Mouse (Mus musculus): ENCODE data around the gene Slc46a3. TPM values are rescaled to one million over a fixed set of nuclear protein-coding genes. Genes with fewer than 3 reads are reported as not detected.
A peak's percentile ranks its signal among the peaks of the same experiment; 100 is the strongest.

The Slc46a3 gene
- polyA plus RNA-seq (2012; ENCODE audit: insufficient read depth, low replicate concordance): 1.4 and 4.4 TPM in 2 replicates

DNA sequence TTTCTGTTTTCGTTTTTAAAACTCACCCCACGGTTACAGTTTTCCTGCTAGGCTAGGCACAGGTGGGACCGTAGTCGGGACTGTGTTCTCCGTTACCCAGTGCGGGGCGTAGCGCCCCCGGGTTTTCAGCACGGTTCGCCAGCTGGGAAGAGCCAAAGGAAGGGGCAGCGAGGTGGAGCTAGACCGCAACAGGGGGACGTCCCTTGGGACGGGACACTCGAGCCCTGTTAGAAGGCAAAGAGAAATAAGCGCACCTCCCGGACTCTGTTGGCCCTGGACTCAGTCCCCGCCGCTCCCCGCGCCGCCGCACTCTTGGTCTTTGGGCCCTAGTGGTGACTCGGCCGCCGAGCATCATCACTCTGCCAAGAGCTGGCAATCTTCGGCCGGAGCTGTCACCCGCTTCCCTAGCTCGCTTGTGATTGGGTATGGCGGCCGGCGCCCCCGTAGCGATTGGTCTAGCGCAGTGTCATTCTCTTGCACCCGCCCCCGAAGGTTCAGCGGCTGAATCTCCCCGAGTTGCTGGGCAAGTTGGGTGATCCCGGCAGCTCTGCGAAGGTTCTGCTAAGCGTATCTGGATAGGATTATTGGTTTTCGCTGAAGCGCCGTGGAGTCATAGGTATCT, at the start of gene Slc46a3:
Gene Slc46a3 (minus strand): TSS at position 361 of the 622 bp plus-strand sequence.
- H3K9me3 ChIP-seq: no peaks in the 10 kb centered on the region
- H3K27me3 ChIP-seq (replicated peaks): peaks cover 9% of the 10 kb centered on the region
- H3K4me1 ChIP-seq: peaks cover 44% of the 10 kb centered on the region
- peak within 1 kb of the TSS; percentile 94 for H3K4me3 ChIP-seq (replicated peaks)
- TF ChIP-seq FLI1 (IDR thresholded peaks at IDR 0.05; ENCODE audit: low read length): no peak
- peaks cover 21% of the 10 kb centered on the region for H3K36me3 ChIP-seq (replicated peaks; ENCODE audit: low read length)

DNA sequence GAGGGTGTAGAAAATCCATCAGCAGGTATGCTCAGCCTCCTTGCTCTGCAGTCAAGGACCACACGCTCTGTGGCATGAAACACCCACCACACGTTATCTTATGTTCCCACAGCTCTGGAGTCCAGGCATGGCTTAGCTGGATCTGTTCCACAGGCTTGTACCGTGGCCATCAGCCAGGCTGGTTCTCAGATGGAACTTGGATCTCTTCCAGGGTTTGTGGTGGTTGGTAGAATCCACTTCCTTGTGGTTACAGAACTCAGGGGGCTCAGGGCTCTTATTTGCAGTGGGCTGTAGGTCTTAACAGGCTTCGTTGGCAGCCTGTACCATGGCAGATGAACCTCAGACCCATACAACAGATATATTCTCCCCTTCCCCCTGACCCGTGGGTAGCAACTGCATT, 44.6 kb upstream of the Slc46a3 start:
- no peaks in the 10 kb centered on the region for H3K36me3 ChIP-seq (replicated peaks; ENCODE audit: low read length)
- H3K27me3 ChIP-seq (replicated peaks): peaks cover 18% of the 10 kb centered on the region
- H3K9me3 ChIP-seq: peaks cover 34% of the 10 kb centered on the region
- peaks cover 13% of the 10 kb centered on the region for H3K4me1 ChIP-seq
- no peak for TF ChIP-seq GATA1 (IDR thresholded peaks at IDR 0.05; ENCODE audit: borderline replicate concordance, low read length)
- TF ChIP-seq FLI1 (IDR thresholded peaks at IDR 0.05; ENCODE audit: low read length): no peak
- peak overlapping the region; percentile 12 for H3K4me3 ChIP-seq (replicated peaks)

GRCm38 (mm10) chr5:147935096-147935495, 40.5 kb upstream of the Slc46a3 start:
- H3K27me3 ChIP-seq (replicated peaks): peaks cover 2% of the 10 kb centered on the region
- no peak overlapping the region for H3K4me3 ChIP-seq (replicated peaks)
- H3K9me3 ChIP-seq: peaks cover 24% of the 10 kb centered on the region
- TF ChIP-seq FLI1 (IDR thresholded peaks at IDR 0.05; ENCODE audit: low read length) (no peak), GATA1 (IDR thresholded peaks at IDR 0.05; ENCODE audit: borderline replicate concordance, low read length) (no peak)
- peaks cover 10% of the 10 kb centered on the region for H3K4me1 ChIP-seq
- H3K36me3 ChIP-seq (replicated peaks; ENCODE audit: low read length): no peaks in the 10 kb centered on the region

GRCm38 (mm10) chr5:147928668-147929497, 34.3 kb upstream of the Slc46a3 start:
- H3K4me1 ChIP-seq: peaks cover 21% of the 10 kb centered on the region
- TF ChIP-seq GATA1 (IDR thresholded peaks at IDR 0.05; ENCODE audit: borderline replicate concordance, low read length): no peak
- TF ChIP-seq FLI1 (IDR thresholded peaks at IDR 0.05; ENCODE audit: low read length): no peak
- no peaks in the 10 kb centered on the region for H3K36me3 ChIP-seq (replicated peaks; ENCODE audit: low read length)
- H3K9me3 ChIP-seq: no peaks in the 10 kb centered on the region
- H3K27me3 ChIP-seq (replicated peaks): no peaks in the 10 kb centered on the region
- no peak overlapping the region for H3K4me3 ChIP-seq (replicated peaks)

- no peaks in the 10 kb centered on the region for H3K36me3 ChIP-seq (replicated peaks; ENCODE audit: low read length)
- H3K27me3 ChIP-seq (replicated peaks): no peaks in the 10 kb centered on the region
- H3K9me3 ChIP-seq: no peaks in the 10 kb centered on the region
- TF ChIP-seq GATA1 (IDR thresholded peaks at IDR 0.05; ENCODE audit: borderline replicate concordance, low read length): no peak
- no peak for TF ChIP-seq FLI1 (IDR thresholded peaks at IDR 0.05; ENCODE audit: low read length)
- H3K4me1 ChIP-seq: peaks cover 35% of the 10 kb centered on the region
- peak overlapping the region; percentile 38 for H3K4me3 ChIP-seq (replicated peaks)
Observed at GRCm38 (mm10) chr5:147925935-147926604, 31.5 kb upstream of the Slc46a3 start.

DNA sequence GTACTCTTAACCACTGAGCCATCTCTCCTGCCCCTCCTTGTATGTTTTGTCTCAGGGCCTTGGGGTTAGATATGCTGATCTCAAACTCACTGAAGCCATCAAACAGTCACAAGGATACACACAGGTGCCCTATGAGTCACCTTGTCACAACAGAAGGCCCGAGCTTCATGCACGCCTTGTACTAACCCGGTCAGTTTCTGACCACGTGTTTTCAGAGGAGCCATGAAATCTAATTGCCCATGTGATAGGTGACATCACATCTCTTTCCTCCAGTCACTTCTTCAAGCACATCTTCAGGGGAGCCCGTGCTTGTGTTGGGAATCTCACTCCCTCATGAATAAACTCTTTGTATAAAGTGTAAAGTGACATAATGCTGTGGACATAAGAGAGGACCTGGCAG, 30.0 kb upstream of the Slc46a3 start:
- Histone ChIP-seq H3K9me3 (no peaks in the 10 kb centered on the region), H3K4me3 (replicated peaks) (no peak overlapping the region), H3K27me3 (replicated peaks) (no peaks in the 10 kb centered on the region), H3K4me1 (peaks cover 50% of the 10 kb centered on the region), H3K36me3 (replicated peaks; ENCODE audit: low read length) (no peaks in the 10 kb centered on the region)
- no peak for TF ChIP-seq GATA1 (IDR thresholded peaks at IDR 0.05; ENCODE audit: borderline replicate concordance, low read length)
- no peak for TF ChIP-seq FLI1 (IDR thresholded peaks at IDR 0.05; ENCODE audit: low read length)

GRCm38 (mm10) chr5:147918044-147918846, 23.6 kb upstream of the Slc46a3 start:
- no peaks in the 10 kb centered on the region for H3K9me3 ChIP-seq

GRCm38 (mm10) chr5:147916171-147916570, 21.6 kb upstream of the Slc46a3 start:
- Histone ChIP-seq H3K36me3 (replicated peaks; ENCODE audit: low read length) (no peaks in the 10 kb centered on the region), H3K9me3 (peaks cover 3% of the 10 kb centered on the region), H3K27me3 (replicated peaks) (no peaks in the 10 kb centered on the region), H3K4me3 (replicated peaks) (no peak overlapping the region), H3K4me1 (peaks cover 77% of the 10 kb centered on the region)
- TF ChIP-seq GATA1 (IDR thresholded peaks at IDR 0.05; ENCODE audit: borderline replicate concordance, low read length) (no peak), FLI1 (IDR thresholded peaks at IDR 0.05; ENCODE audit: low read length) (no peak)

More at GRCm38 (mm10) chr5:147918044-147918846, 23.6 kb upstream of the Slc46a3 start:
- Histone ChIP-seq H3K36me3 (replicated peaks; ENCODE audit: low read length) (no peaks in the 10 kb centered on the region), H3K27me3 (replicated peaks) (no peaks in the 10 kb centered on the region), H3K4me3 (replicated peaks) (peak overlapping the region; percentile 89), H3K4me1 (peaks cover 78% of the 10 kb centered on the region)
- 0 out of 2 replicates have a peak, but pooled peaks have one; percentile 48 for TF ChIP-seq FLI1 (IDR thresholded peaks at IDR 0.05; ENCODE audit: low read length)
- TF ChIP-seq GATA1 (IDR thresholded peaks at IDR 0.05; ENCODE audit: borderline replicate concordance, low read length): peak; percentile 48; the same call in 1 of the 3 replicates

DNA sequence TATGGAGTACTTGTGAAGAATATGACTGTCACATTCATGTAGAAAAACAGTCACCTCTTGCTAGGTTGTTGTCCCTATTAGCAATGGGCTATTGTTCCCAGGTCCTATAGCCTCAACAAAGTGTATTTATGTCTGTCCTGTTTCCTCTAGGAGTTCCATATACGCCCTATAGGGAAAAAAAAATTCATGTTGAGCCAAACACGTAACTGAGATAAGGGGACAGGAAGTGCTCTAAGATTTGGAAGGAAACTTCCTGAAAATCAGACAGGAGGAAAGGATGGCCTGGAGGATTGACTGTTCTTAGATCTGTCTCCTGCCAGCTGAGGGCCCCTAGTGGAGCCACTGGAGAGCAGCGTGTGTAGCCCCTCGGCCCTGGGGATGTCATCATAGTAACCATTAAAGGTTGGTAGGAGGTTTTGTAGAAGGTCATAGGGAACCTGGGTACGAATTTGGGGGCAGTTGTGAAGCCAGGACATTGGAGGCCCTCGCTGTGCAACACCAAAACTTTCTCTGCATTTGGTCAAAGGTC, 20.5 kb upstream of the Slc46a3 start:
- Histone ChIP-seq H3K36me3 (replicated peaks; ENCODE audit: low read length) (no peaks in the 10 kb centered on the region), H3K4me1 (peaks cover 72% of the 10 kb centered on the region)

More for the DNA sequence above, 20.5 kb upstream of the Slc46a3 start:
- no peak for TF ChIP-seq FLI1 (IDR thresholded peaks at IDR 0.05; ENCODE audit: low read length)
- no peak for TF ChIP-seq GATA1 (IDR thresholded peaks at IDR 0.05; ENCODE audit: borderline replicate concordance, low read length)
- Histone ChIP-seq H3K27me3 (replicated peaks) (no peaks in the 10 kb centered on the region), H3K9me3 (peaks cover 9% of the 10 kb centered on the region), H3K4me3 (replicated peaks) (no peak overlapping the region)

Measured in megakaryocyte, embryonic 14.5 days (primary cell).